Mouse (Mus musculus): ENCODE data around the gene Spc24. TPM values are rescaled to one million over a fixed set of nuclear protein-coding genes. Genes with fewer than 3 reads are reported as not detected.

The Spc24 gene
- polyA plus RNA-seq, 1 experiment from 2014 or later: 44.6 TPM

- 62% methylated on average over 14 of the region's 14 CpGs for WGBS
- ATAC-seq: no peak
- H3K4me1 ChIP-seq (replicated peaks): peaks cover 14% of the 10 kb centered on the region
Observed at GRCm38 (mm10) chr9:21758576-21759529, 1.2 kb downstream of the Spc24 start.

GRCm38 (mm10) chr9:21754516-21755321, 5.4 kb downstream of the Spc24 start:
- ATAC-seq: no peak
- Histone ChIP-seq H3K4me1 (replicated peaks) (peaks cover 11% of the 10 kb centered on the region), H3K4me3 (replicated peaks) (no peak overlapping the region), H3K27ac (no peak overlapping the region), H3K4me2 (replicated peaks) (no peak overlapping the region), H3K9ac (replicated peaks) (no peak overlapping the region), H3K36me3 (peaks cover 2% of the 10 kb centered on the region; the same call in 1 of the 2 replicates), H3K9me3 (no peaks in the 10 kb centered on the region), H3K27me3 (no peaks in the 10 kb centered on the region)
- 84% methylated on average over 13 of the region's 13 CpGs for WGBS

More at GRCm38 (mm10) chr9:21758576-21759529, 1.2 kb downstream of the Spc24 start:
- no peaks in the 10 kb centered on the region for H3K9me3 ChIP-seq
- H3K4me3 ChIP-seq (replicated peaks): peak overlapping the region; percentile 78
- no peaks in the 10 kb centered on the region for H3K36me3 ChIP-seq
- no peak overlapping the region for H3K27ac ChIP-seq
- peak overlapping the region; percentile 93 for H3K4me2 ChIP-seq (replicated peaks)
- H3K27me3 ChIP-seq: no peaks in the 10 kb centered on the region
- H3K9ac ChIP-seq (replicated peaks): no peak overlapping the region

GRCm38 (mm10) chr9:21754003-21754402, 6.1 kb downstream of the Spc24 start:
- Histone ChIP-seq H3K36me3 (peaks cover 9% of the 10 kb centered on the region), H3K4me1 (replicated peaks) (peaks cover 4% of the 10 kb centered on the region), H3K27ac (no peak overlapping the region), H3K4me2 (replicated peaks) (no peak overlapping the region), H3K9me3 (no peaks in the 10 kb centered on the region), H3K9ac (replicated peaks) (no peak overlapping the region), H3K27me3 (no peaks in the 10 kb centered on the region), H3K4me3 (replicated peaks) (no peak overlapping the region)
- ATAC-seq: no peak
- WGBS: 87% methylated on average over 2 of the region's 2 CpGs

GRCm38 (mm10) chr9:21752252-21752792, 7.8 kb downstream of the Spc24 start:
- H3K4me3 ChIP-seq (replicated peaks): no peak overlapping the region
- 70% methylated on average over 10 of the region's 10 CpGs for WGBS
- H3K27ac ChIP-seq: no peak overlapping the region

GRCm38 (mm10) chr9:21751347-21751746, 8.8 kb downstream of the Spc24 start:
- Histone ChIP-seq H3K4me2 (replicated peaks) (no peak overlapping the region), H3K36me3 (peaks cover 36% of the 10 kb centered on the region), H3K4me3 (replicated peaks) (no peak overlapping the region), H3K9me3 (no peaks in the 10 kb centered on the region), H3K9ac (replicated peaks) (no peak overlapping the region), H3K27me3 (no peaks in the 10 kb centered on the region), H3K4me1 (replicated peaks) (no peaks in the 10 kb centered on the region), H3K27ac (no peak overlapping the region)
- WGBS: 74% methylated on average over 6 of the region's 6 CpGs
- ATAC-seq: no peak

More at GRCm38 (mm10) chr9:21752252-21752792, 7.8 kb downstream of the Spc24 start:
- Histone ChIP-seq H3K4me1 (replicated peaks) (no peaks in the 10 kb centered on the region), H3K9ac (replicated peaks) (no peak overlapping the region), H3K4me2 (replicated peaks) (no peak overlapping the region), H3K27me3 (no peaks in the 10 kb centered on the region), H3K9me3 (no peaks in the 10 kb centered on the region), H3K36me3 (peaks cover 26% of the 10 kb centered on the region)
- ATAC-seq: no peak

GRCm38 (mm10) chr9:21750370-21750769, 9.7 kb downstream of the Spc24 start:
- Histone ChIP-seq H3K4me1 (replicated peaks) (no peaks in the 10 kb centered on the region), H3K4me3 (replicated peaks) (no peak overlapping the region), H3K36me3 (peaks cover 45% of the 10 kb centered on the region), H3K27me3 (no peaks in the 10 kb centered on the region), H3K9ac (replicated peaks) (no peak overlapping the region), H3K4me2 (replicated peaks) (no peak overlapping the region), H3K27ac (no peak overlapping the region), H3K9me3 (no peaks in the 10 kb centered on the region)
- 80% methylated on average over 3 of the region's 3 CpGs for WGBS
- no peak for ATAC-seq

- Histone ChIP-seq H3K27me3 (no peaks in the 10 kb centered on the region), H3K9me3 (no peaks in the 10 kb centered on the region), H3K27ac (no peak overlapping the region), H3K4me2 (replicated peaks) (no peak overlapping the region), H3K9ac (replicated peaks) (no peak overlapping the region), H3K4me1 (replicated peaks) (no peaks in the 10 kb centered on the region), H3K36me3 (peaks cover 54% of the 10 kb centered on the region), H3K4me3 (replicated peaks) (no peak overlapping the region)
- WGBS: 89% methylated on average over 6 of the region's 6 CpGs
- ATAC-seq: no peak
Observed at GRCm38 (mm10) chr9:21749382-21750118, 10.6 kb downstream of the Spc24 start.

GRCm38 (mm10) chr9:21748491-21748890, 11.6 kb downstream of the Spc24 start:
- no peaks in the 10 kb centered on the region for H3K4me1 ChIP-seq (replicated peaks)
- no peaks in the 10 kb centered on the region for H3K27me3 ChIP-seq
- no peak overlapping the region for H3K4me3 ChIP-seq (replicated peaks)
- no peaks in the 10 kb centered on the region for H3K9me3 ChIP-seq
- no peak overlapping the region for H3K4me2 ChIP-seq (replicated peaks)
- ATAC-seq: no peak
- no peak overlapping the region for H3K9ac ChIP-seq (replicated peaks)
- H3K36me3 ChIP-seq: peaks cover 64% of the 10 kb centered on the region
- H3K27ac ChIP-seq: 0 out of 2 replicates have a peak overlapping the region, but pooled peaks have one; percentile 26
- 89% methylated on average over 10 of the region's 10 CpGs for WGBS

GRCm38 (mm10) chr9:21748033-21748432, 12.1 kb downstream of the Spc24 start:
- Histone ChIP-seq H3K36me3 (peaks cover 64% of the 10 kb centered on the region), H3K27me3 (no peaks in the 10 kb centered on the region), H3K4me1 (replicated peaks) (no peaks in the 10 kb centered on the region), H3K9ac (replicated peaks) (no peak overlapping the region), H3K9me3 (no peaks in the 10 kb centered on the region), H3K27ac (no peak overlapping the region), H3K4me2 (replicated peaks) (no peak overlapping the region), H3K4me3 (replicated peaks) (no peak overlapping the region)
- ATAC-seq: no peak
- 84% methylated on average over 7 of the region's 7 CpGs for WGBS

GRCm38 (mm10) chr9:21747238-21747774, 12.8 kb downstream of the Spc24 start:
- H3K9me3 ChIP-seq: no peaks in the 10 kb centered on the region
- no peaks in the 10 kb centered on the region for H3K4me1 ChIP-seq (replicated peaks)
- no peak overlapping the region for H3K27ac ChIP-seq
- H3K36me3 ChIP-seq: peaks cover 72% of the 10 kb centered on the region
- no peaks in the 10 kb centered on the region for H3K27me3 ChIP-seq
- ATAC-seq: no peak
- no peak overlapping the region for H3K4me2 ChIP-seq (replicated peaks)
- 93% methylated on average over 3 of the region's 3 CpGs for WGBS
- no peak overlapping the region for H3K9ac ChIP-seq (replicated peaks)
- no peak overlapping the region for H3K4me3 ChIP-seq (replicated peaks)

GRCm38 (mm10) chr9:21741514-21741913, 18.6 kb downstream of the Spc24 start:
- Histone ChIP-seq H3K27ac (no peak overlapping the region), H3K4me2 (replicated peaks) (no peak overlapping the region), H3K4me1 (replicated peaks) (no peaks in the 10 kb centered on the region), H3K36me3 (peaks cover 93% of the 10 kb centered on the region), H3K9ac (replicated peaks) (no peak overlapping the region), H3K27me3 (no peaks in the 10 kb centered on the region), H3K4me3 (replicated peaks) (no peak overlapping the region), H3K9me3 (no peaks in the 10 kb centered on the region)
- 96% methylated on average over 11 of the region's 11 CpGs for WGBS
- no peak for ATAC-seq

Data from midbrain, embryonic 13.5 days (tissue).